In genomic region chr17:56467456-56467884, GRCm38 (mm10) we compare ENCODE assay signal across 9 mouse cellular contexts. TPM values are rescaled to one million over a fixed set of nuclear protein-coding genes. Genes with fewer than 3 reads are reported as not detected.
DNase-seq lines count a peak whose midpoint lies in the region; ATAC-seq and TF ChIP-seq lines count a peak whose summit lies in the region.
"Had no signal": no experiment of that assay in that cellular context is flagged by ENCODE, and none has a peak within 500 bp of the region (broad histone marks: within the 10 kb centered on the region; RNA-seq: fewer than 3 reads in every experiment).

No protein-coding gene starts in this region.

- no peak overlapping the region for H3K4me3 ChIP-seq in liver, postnatal 0 days (ENCODE audit: low read depth, low read length)
- H3K4me3 ChIP-seq in stomach, embryonic 15.5 days (replicated peaks): 0 out of 2 replicates have a peak overlapping the region, but pooled peaks have one; percentile 6

- H3K4me2 ChIP-seq in liver, postnatal 0 days (ENCODE audit: low read depth, low read length): no peak overlapping the region
- H3K4me2 ChIP-seq in stomach, embryonic 15.5 days: peak overlapping the region; percentile 44

- no peak for ATAC-seq in liver, postnatal 0 days
- peak; percentile 23; the same call in 1 of the 2 replicates for ATAC-seq in stomach, embryonic 15.5 days (ENCODE audit: insufficient read depth, low FRiP score, low read depth)

- peak; percentile 64 for DNase-seq in cerebellum, adult 11-12 months
- DNase-seq in cerebellum, adult 18-20 months: no peak
- no peak for DNase-seq in liver, postnatal 0 days
- no peak for DNase-seq in liver
- peak; percentile 66 for DNase-seq in kidney, adult 9 months
- peak; percentile 57 for DNase-seq in lung, postnatal 14 days
- DNase-seq in ovary, postnatal 10 days (ENCODE audit: low spot score): no peak

- TF ChIP-seq CTCF in liver, postnatal 0 days (IDR thresholded peaks at IDR 0.05; ENCODE audit: low read depth): no peak

- no peaks in the 10 kb centered on the region for H3K9me3 ChIP-seq in liver, postnatal 0 days (ENCODE audit: low read length)
- H3K9me3 ChIP-seq in stomach, embryonic 15.5 days: no peaks in the 10 kb centered on the region

- H3K36me3 ChIP-seq in liver, postnatal 0 days (replicated peaks; ENCODE audit: insufficient read depth, low read length): no peaks in the 10 kb centered on the region
- H3K36me3 ChIP-seq in stomach, embryonic 15.5 days: no peaks in the 10 kb centered on the region

- no peak overlapping the region for H3K9ac ChIP-seq in liver, postnatal 0 days (replicated peaks)
- H3K9ac ChIP-seq in stomach, embryonic 15.5 days: no peak overlapping the region

- H3K27me3 ChIP-seq in liver, postnatal 0 days (ENCODE audit: insufficient read depth, low read length): peaks cover 27% of the 10 kb centered on the region
- no peaks in the 10 kb centered on the region for H3K27me3 ChIP-seq in stomach, embryonic 15.5 days (replicated peaks)

- TF ChIP-seq EP300 in liver, postnatal 0 days (IDR thresholded peaks at IDR 0.05; ENCODE audit: low read depth): no peak

- peaks cover 18% of the 10 kb centered on the region for H3K4me1 ChIP-seq in liver, postnatal 0 days (ENCODE audit: insufficient read depth)
- peaks cover 80% of the 10 kb centered on the region for H3K4me1 ChIP-seq in stomach, embryonic 15.5 days

- WGBS in liver, postnatal 0 days (ENCODE audit: insufficient replicate concordance): 68% methylated on average over 7 of the region's 7 CpGs
- 40% methylated on average over 7 of the region's 7 CpGs for WGBS in stomach, embryonic 15.5 days

- H3K27ac ChIP-seq in liver, postnatal 0 days (ENCODE audit: low read depth): peak overlapping the region; percentile 22; the same call in 1 of the 2 replicates
- H3K27ac ChIP-seq in stomach, embryonic 15.5 days: peak overlapping the region; percentile 84
- H3K27ac ChIP-seq: macrophage had no signal

RNA-seq across cellular contexts. Expression of gene Ptprs, which starts 8.8 kb away (rescaled TPM):
- polyA plus RNA-seq in liver, postnatal 0 days (2015; fragmentation: Nextera tagmentation; extraction: Ambion mirVana): 3.4 TPM in 2 replicates
- 71.8 and 81.2 TPM in 2 replicates for polyA plus RNA-seq in stomach, embryonic 15.5 days (2015; fragmentation: Nextera tagmentation; extraction: Ambion mirVana)

RNA-seq across cellular contexts. Expression of gene Znrf4, which starts 44.8 kb away (rescaled TPM):
- not detected in 2 replicates for polyA plus RNA-seq in liver, postnatal 0 days (2015; fragmentation: Nextera tagmentation; extraction: Ambion mirVana)
- not detected in 2 replicates for polyA plus RNA-seq in stomach, embryonic 15.5 days (2015; fragmentation: Nextera tagmentation; extraction: Ambion mirVana)
- polyA plus RNA-seq: macrophage had no signal

Comparison
In these comparisons a context has a peak if more than half of its experiments do, and no peak if none do; other contexts are left out.
1. DNase-seq: peak in cerebellum, adult 11-12 months (single experiment), kidney, adult 9 months (single experiment) and lung, postnatal 14 days (single experiment); none in cerebellum, adult 18-20 months (0 of 2), liver, postnatal 0 days (single experiment), liver (single experiment) and ovary, postnatal 10 days (single experiment).
2. RNA of gene Ptprs, which starts 8.8 kb away (polyA plus RNA-seq): 71.8 to 81.2 TPM in stomach, embryonic 15.5 days; 3.4 TPM in liver, postnatal 0 days; every median in the first group is over 10 times any median in the second.